Mouse (Mus musculus): Measurements from ENCODE around the gene Ppp1r12b.

Ppp1r12b gene

DNA sequence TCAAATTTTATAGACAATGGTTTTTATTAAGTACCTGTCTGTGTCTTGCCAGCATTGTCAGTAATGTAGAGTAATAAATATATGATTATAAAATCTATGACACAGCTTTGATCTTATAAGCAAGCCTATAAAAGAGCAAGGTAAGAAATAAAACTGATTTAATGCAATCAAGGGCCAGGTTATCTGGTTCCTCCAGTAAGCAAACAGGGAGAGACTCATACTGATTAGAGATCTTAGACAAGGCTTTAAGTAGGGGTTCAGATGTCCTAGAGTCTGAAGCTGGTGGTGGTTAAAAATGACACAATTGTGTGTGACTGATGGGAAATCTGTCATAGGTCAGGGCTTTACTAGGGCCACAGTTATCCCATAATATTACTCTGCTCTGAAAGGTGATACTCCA is 164.3 kb downstream of the Ppp1r12b start:
- Histone ChIP-seq H3K27me3 (ENCODE audit: insufficient read depth, low read length) (no peaks in the 10 kb centered on the region), H3K4me3 (replicated peaks; ENCODE audit: low read length) (no peak overlapping the region), H3K4me1 (replicated peaks; ENCODE audit: low read depth, low read length) (no peaks in the 10 kb centered on the region), H3K9me3 (ENCODE audit: low read length) (0 out of 2 replicates have a peak, but pooled peaks cover under 1% of the 10 kb centered on the region), H3K36me3 (ENCODE audit: insufficient read depth, low read length) (no peaks in the 10 kb centered on the region)
- no peak for TF ChIP-seq POU5F1 (IDR thresholded peaks at IDR 0.05; ENCODE audit: borderline replicate concordance, low read length)
- TF ChIP-seq NANOG (IDR thresholded peaks at IDR 0.05; ENCODE audit: borderline replicate concordance, low read length), result no peak
- no peak for TF ChIP-seq CTCF (conservative IDR thresholded peaks at IDR 0.05; ENCODE audit: low read length)

DNA sequence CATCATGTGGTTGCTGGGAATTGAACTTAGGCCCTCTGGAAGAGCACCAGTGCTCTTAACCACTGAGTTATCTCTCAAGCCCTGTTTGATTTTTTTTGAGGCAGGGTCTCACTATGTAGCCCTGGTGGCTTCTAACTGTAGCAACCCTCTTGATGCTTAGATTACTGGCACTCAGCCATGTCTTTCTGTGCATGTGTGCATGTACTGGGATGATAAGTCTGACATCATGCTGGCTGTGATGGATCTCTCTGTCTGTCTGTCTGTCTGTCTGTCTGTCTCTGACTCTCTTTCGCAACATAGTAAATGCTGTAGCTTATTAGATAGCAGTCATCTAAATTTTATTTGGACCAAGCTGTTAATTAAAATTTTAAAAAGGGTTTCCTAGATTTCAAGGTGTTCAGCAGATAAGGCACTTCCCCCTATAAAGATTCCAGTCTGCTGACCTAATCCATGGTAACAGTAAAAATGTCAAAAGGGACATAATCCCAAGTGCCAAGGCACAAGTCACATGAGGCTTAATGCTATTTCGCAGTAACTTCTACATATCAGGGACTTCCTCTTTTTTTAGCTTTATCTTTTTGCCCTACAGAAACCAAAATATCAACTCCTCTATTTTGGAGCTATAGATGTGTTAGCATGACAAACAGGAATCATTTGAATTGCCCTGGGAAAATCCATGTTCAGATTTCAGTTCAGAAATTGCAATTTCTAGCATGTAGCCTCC is 164.9 kb downstream of the Ppp1r12b start:
- Histone ChIP-seq H3K36me3 (ENCODE audit: insufficient read depth, low read length) (no peaks in the 10 kb centered on the region), H3K27me3 (ENCODE audit: insufficient read depth, low read length) (no peaks in the 10 kb centered on the region), H3K9me3 (ENCODE audit: low read length) (no peaks in the 10 kb centered on the region), H3K4me3 (replicated peaks; ENCODE audit: low read length) (no peak overlapping the region), H3K4me1 (replicated peaks; ENCODE audit: low read depth, low read length) (no peaks in the 10 kb centered on the region)
- no peak for TF ChIP-seq NANOG (IDR thresholded peaks at IDR 0.05; ENCODE audit: borderline replicate concordance, low read length)
- TF ChIP-seq CTCF (conservative IDR thresholded peaks at IDR 0.05; ENCODE audit: low read length), result no peak
- no peak for TF ChIP-seq POU5F1 (IDR thresholded peaks at IDR 0.05; ENCODE audit: borderline replicate concordance, low read length)

DNA sequence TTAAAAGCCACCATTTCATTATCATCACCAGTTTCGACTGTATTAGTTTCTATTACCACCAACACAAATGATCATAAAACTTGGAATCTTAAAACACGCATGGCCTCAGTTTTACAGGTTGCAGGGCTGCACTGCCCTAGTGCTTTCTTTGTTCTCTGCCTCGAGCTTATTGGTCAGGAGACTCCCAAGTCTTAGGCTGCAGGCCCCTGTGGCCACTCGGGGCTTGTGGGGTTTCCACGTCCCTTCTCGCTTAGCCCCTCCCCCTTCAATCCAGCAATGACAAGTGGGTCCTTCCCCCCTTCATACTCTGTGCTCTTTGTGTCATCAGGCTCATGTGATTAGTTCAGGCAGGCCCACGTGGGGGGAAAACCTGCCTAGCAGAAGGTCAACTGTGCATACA is 167.6 kb downstream of the Ppp1r12b start:
- H3K27me3 ChIP-seq (ENCODE audit: insufficient read depth, low read length), result no peaks in the 10 kb centered on the region
- H3K9me3 ChIP-seq (ENCODE audit: low read length), result no peaks in the 10 kb centered on the region
- no peak overlapping the region for H3K4me3 ChIP-seq (replicated peaks; ENCODE audit: low read length)
- H3K4me1 ChIP-seq (replicated peaks; ENCODE audit: low read depth, low read length), result no peaks in the 10 kb centered on the region
- no peaks in the 10 kb centered on the region for H3K36me3 ChIP-seq (ENCODE audit: insufficient read depth, low read length)
- TF ChIP-seq POU5F1 (IDR thresholded peaks at IDR 0.05; ENCODE audit: borderline replicate concordance, low read length) (no peak), NANOG (IDR thresholded peaks at IDR 0.05; ENCODE audit: borderline replicate concordance, low read length) (no peak), CTCF (conservative IDR thresholded peaks at IDR 0.05; ENCODE audit: low read length) (no peak)

DNA sequence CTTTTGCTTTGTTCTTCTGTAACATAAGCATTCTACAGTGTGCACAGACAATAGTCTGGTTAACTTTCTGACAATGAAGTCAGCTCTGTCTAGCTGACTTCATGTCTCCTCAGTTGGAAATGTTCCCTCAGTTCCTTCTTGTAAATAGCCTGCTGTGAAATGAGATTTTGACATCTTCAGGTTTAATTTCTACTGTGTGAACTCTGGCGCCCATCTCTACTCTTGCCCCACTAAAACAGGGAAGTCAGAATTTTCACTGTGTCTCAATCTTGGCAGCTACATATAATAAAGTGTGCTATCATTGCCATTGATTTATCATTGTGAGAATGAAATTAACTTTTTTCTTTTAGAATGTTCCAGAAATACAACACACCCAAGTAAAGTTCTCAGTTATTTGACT is 170.8 kb downstream of the Ppp1r12b start:
- Histone ChIP-seq H3K4me3 (replicated peaks; ENCODE audit: low read length) (no peak overlapping the region), H3K36me3 (ENCODE audit: insufficient read depth, low read length) (no peaks in the 10 kb centered on the region), H3K4me1 (replicated peaks; ENCODE audit: low read depth, low read length) (no peaks in the 10 kb centered on the region), H3K9me3 (ENCODE audit: low read length) (no peaks in the 10 kb centered on the region), H3K27me3 (ENCODE audit: insufficient read depth, low read length) (no peaks in the 10 kb centered on the region)
- TF ChIP-seq CTCF (conservative IDR thresholded peaks at IDR 0.05; ENCODE audit: low read length), result no peak

DNA sequence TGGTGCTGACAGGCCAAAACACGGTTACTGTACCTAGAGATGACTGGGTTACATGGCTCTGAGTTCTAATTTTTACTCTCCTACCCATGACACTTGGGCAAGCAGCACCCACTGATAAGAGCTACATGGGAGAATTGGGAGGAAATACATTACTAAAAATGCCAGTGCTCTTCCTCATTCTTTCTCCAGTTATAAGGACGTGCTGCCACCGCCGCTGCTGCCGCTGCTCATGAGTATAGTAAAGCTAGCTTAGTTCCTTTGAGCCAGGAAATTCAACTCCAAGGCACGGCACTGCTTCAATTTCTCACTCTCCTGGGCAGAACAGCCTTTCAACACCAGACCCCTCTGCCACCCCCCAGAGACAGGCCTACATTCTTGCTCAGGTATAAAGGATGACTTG is 171.3 kb downstream of the Ppp1r12b start:
- Histone ChIP-seq H3K9me3 (ENCODE audit: low read length) (no peaks in the 10 kb centered on the region), H3K36me3 (ENCODE audit: insufficient read depth, low read length) (no peaks in the 10 kb centered on the region), H3K4me1 (replicated peaks; ENCODE audit: low read depth, low read length) (no peaks in the 10 kb centered on the region), H3K27me3 (ENCODE audit: insufficient read depth, low read length) (no peaks in the 10 kb centered on the region), H3K4me3 (replicated peaks; ENCODE audit: low read length) (no peak overlapping the region)
- TF ChIP-seq NANOG (IDR thresholded peaks at IDR 0.05; ENCODE audit: borderline replicate concordance, low read length) (no peak), CTCF (conservative IDR thresholded peaks at IDR 0.05; ENCODE audit: low read length) (no peak), POU5F1 (IDR thresholded peaks at IDR 0.05; ENCODE audit: borderline replicate concordance, low read length) (no peak)

DNA sequence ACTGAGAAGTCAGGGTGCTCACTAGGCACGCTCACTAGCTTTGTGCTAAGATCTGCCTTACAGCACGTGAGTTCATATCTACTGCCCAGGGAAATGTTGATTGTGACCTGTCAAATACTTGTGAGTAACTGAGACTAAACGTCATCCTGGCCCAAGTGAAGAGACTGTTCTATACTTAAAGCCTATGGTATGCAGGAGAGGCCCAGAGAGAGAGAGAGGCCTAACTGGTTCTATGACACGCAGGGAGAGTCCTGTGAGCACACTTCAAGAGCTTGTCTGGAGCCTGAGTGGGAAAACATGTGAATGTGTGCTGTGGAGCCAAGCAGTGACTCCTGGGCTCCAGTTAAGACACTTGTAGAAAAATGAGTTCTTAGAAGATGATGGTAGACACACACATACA is 171.8 kb downstream of the Ppp1r12b start:
- no peaks in the 10 kb centered on the region for H3K9me3 ChIP-seq (ENCODE audit: low read length)
- H3K27me3 ChIP-seq (ENCODE audit: insufficient read depth, low read length), result no peaks in the 10 kb centered on the region
- no peak for TF ChIP-seq POU5F1 (IDR thresholded peaks at IDR 0.05; ENCODE audit: borderline replicate concordance, low read length)
- no peak for TF ChIP-seq CTCF (conservative IDR thresholded peaks at IDR 0.05; ENCODE audit: low read length)
- H3K4me3 ChIP-seq (replicated peaks; ENCODE audit: low read length), result no peak overlapping the region
- no peaks in the 10 kb centered on the region for H3K4me1 ChIP-seq (replicated peaks; ENCODE audit: low read depth, low read length)
- H3K36me3 ChIP-seq (ENCODE audit: insufficient read depth, low read length), result no peaks in the 10 kb centered on the region

DNA sequence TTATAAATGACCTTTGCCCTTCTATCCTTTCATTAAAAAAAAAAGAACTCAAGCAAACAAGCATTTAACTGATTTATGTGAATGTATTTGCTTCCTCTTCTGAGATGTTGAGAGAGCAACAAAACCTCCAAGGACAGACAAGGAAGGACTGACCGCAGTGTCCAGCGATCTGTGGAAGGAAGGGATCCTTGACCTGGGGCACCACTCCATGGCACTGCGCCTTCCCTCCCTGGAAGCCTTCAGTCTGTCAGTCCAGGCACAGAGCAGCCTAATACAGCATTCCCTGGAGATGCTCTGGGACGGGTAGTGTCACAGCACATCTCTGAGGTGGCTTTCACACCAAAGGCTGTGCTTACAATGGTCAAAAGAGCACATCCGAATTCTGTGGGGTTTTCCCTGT is 172.9 kb downstream of the Ppp1r12b start:
- no peaks in the 10 kb centered on the region for H3K36me3 ChIP-seq (ENCODE audit: insufficient read depth, low read length)
- H3K27me3 ChIP-seq (ENCODE audit: insufficient read depth, low read length), result no peaks in the 10 kb centered on the region
- no peak overlapping the region for H3K4me3 ChIP-seq (replicated peaks; ENCODE audit: low read length)
- TF ChIP-seq POU5F1 (IDR thresholded peaks at IDR 0.05; ENCODE audit: borderline replicate concordance, low read length), result no peak
- TF ChIP-seq CTCF (conservative IDR thresholded peaks at IDR 0.05; ENCODE audit: low read length), result no peak
- no peak for TF ChIP-seq NANOG (IDR thresholded peaks at IDR 0.05; ENCODE audit: borderline replicate concordance, low read length)
- no peaks in the 10 kb centered on the region for H3K4me1 ChIP-seq (replicated peaks; ENCODE audit: low read depth, low read length)
- H3K9me3 ChIP-seq (ENCODE audit: low read length), result no peaks in the 10 kb centered on the region

DNA sequence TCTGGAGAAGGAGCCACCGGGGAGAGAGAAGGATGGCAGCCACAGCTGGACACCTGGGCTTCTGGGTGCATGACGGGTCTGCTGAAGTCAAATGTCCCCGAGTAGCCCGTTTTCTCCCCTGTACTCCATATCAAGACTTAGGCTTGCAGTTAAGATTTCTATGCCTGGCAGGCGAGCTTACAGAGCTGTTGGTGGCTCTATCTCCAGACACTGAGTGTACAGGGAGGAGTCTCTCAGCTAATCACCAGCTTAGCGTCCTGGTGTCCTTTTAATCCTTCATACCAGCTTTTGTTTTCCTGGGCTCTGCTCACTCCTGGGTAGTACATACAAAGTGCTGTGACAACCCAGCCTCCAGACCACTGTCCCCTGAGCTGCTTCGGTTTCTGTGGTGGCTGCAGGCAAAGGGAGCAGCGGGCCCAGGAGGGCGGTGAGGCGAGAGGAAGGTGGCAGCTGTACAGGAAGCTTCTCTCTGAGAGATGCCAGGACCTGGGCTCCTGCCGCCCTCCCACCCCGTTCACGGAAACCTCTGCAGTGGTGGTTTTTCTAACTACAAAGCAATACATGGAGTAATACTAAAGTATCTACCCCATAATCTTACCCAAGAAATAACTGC is 177.7 kb downstream of the Ppp1r12b start:
- no peaks in the 10 kb centered on the region for H3K9me3 ChIP-seq (ENCODE audit: low read length)
- TF ChIP-seq CTCF (conservative IDR thresholded peaks at IDR 0.05; ENCODE audit: low read length) (no peak), POU5F1 (IDR thresholded peaks at IDR 0.05; ENCODE audit: borderline replicate concordance, low read length) (no peak)
- H3K36me3 ChIP-seq (ENCODE audit: insufficient read depth, low read length), result no peaks in the 10 kb centered on the region
- no peaks in the 10 kb centered on the region for H3K27me3 ChIP-seq (ENCODE audit: insufficient read depth, low read length)
- H3K4me3 ChIP-seq (replicated peaks; ENCODE audit: low read length), result no peak overlapping the region
- peaks cover 33% of the 10 kb centered on the region for H3K4me1 ChIP-seq (replicated peaks; ENCODE audit: low read depth, low read length)
